Mouse (Mus musculus): ENCODE measurements around the gene Klk10.

- TF ChIP-seq CTCF (IDR thresholded peaks at IDR 0.05; ENCODE audit: low read depth) (no peak), EP300 (IDR thresholded peaks at IDR 0.05; ENCODE audit: low read depth) (no peak)
Measured at GRCm38 (mm10) chr7:43776506-43776905, 4.3 kb upstream of the Klk10 start.

Data from liver, embryonic 14.5 days (tissue).